In genomic region chr2:27583019-27583418, GRCm38 (mm10) we compare ENCODE assay signal across 22 mouse cellular contexts.
DNase-seq lines count a peak whose midpoint lies in the region; ATAC-seq and TF ChIP-seq lines count a peak whose summit lies in the region.
"Had no signal": no experiment of that assay in that cellular context is flagged by ENCODE, and none has a peak within 500 bp of the region (broad histone marks: within the 10 kb centered on the region; RNA-seq: fewer than 3 reads in every experiment).

No protein-coding gene starts in this region.

- H3K9ac ChIP-seq in forebrain, postnatal 0 days: no peak overlapping the region
- H3K9ac ChIP-seq in forebrain, embryonic 11.5 days (ENCODE audit: low read length): no peak overlapping the region
- H3K9ac ChIP-seq: forebrain, embryonic 15.5 days; heart, embryonic 15.5 days had no signal

- no peak for TF ChIP-seq CTCF in forebrain, postnatal 0 days (IDR thresholded peaks at IDR 0.05; ENCODE audit: low read depth)
- TF ChIP-seq CTCF in brain, embryonic 14.5 days (IDR thresholded peaks at IDR 0.05; ENCODE audit: borderline replicate concordance, extremely low read depth, insufficient read depth, insufficient read length): no peak

- no peak overlapping the region for H3K27ac ChIP-seq in forebrain, postnatal 0 days (ENCODE audit: low read depth, low read length)
- no peak overlapping the region for H3K27ac ChIP-seq in forebrain, embryonic 11.5 days (ENCODE audit: low read depth, low read length)
- H3K27ac ChIP-seq: embryonic facial prominence, embryonic 10.5 days; forebrain, embryonic 10.5 days; forebrain, embryonic 15.5 days; heart, adult 2 months; heart, embryonic 15.5 days had no signal

- H3K27me3 ChIP-seq in forebrain, postnatal 0 days (ENCODE audit: insufficient read depth, low read length): no peaks in the 10 kb centered on the region
- H3K27me3 ChIP-seq in forebrain, embryonic 11.5 days (ENCODE audit: control insufficient read depth, insufficient read depth, low read length): peaks cover 4% of the 10 kb centered on the region; the same call in 1 of the 2 replicates
- H3K27me3 ChIP-seq: heart, embryonic 15.5 days; Patski had no signal

- WGBS in forebrain, postnatal 0 days: 74% methylated on average over 2 of the region's 2 CpGs
- 83% methylated on average over 2 of the region's 2 CpGs for WGBS in forebrain, embryonic 11.5 days

- H3K36me3 ChIP-seq in forebrain, postnatal 0 days (ENCODE audit: insufficient read depth): no peaks in the 10 kb centered on the region
- no peaks in the 10 kb centered on the region for H3K36me3 ChIP-seq in forebrain, embryonic 11.5 days (ENCODE audit: control insufficient read depth, insufficient read depth, low read length)
- H3K36me3 ChIP-seq: embryonic facial prominence, embryonic 10.5 days; forebrain, embryonic 10.5 days; forebrain, embryonic 15.5 days; heart, embryonic 15.5 days had no signal

- intact Hi-C loops in left cerebral cortex, postnatal 4 days (cut with DNase I): no loop called here
- intact Hi-C loops in left cerebral cortex, postnatal 14 days (cut with DNase I): no loop called here

- no peaks in the 10 kb centered on the region for H3K9me3 ChIP-seq in forebrain, postnatal 0 days (ENCODE audit: low read length)
- no peaks in the 10 kb centered on the region for H3K9me3 ChIP-seq in forebrain, embryonic 11.5 days (ENCODE audit: control insufficient read depth, low read length)
- H3K9me3 ChIP-seq: embryonic facial prominence, embryonic 10.5 days; forebrain, embryonic 10.5 days; forebrain, embryonic 15.5 days; heart, embryonic 15.5 days had no signal

- H3K4me3 ChIP-seq in forebrain, postnatal 0 days (ENCODE audit: low read depth, low read length): no peak overlapping the region
- H3K4me3 ChIP-seq in forebrain, embryonic 11.5 days (ENCODE audit: low read depth, low read length): no peak overlapping the region
- H3K4me3 ChIP-seq: embryonic facial prominence, embryonic 10.5 days; forebrain, embryonic 10.5 days; forebrain, embryonic 15.5 days; heart, adult 2 months; heart, embryonic 15.5 days had no signal

- no peaks in the 10 kb centered on the region for H3K4me1 ChIP-seq in forebrain, postnatal 0 days (ENCODE audit: insufficient read depth)
- no peaks in the 10 kb centered on the region for H3K4me1 ChIP-seq in forebrain, embryonic 11.5 days (replicated peaks; ENCODE audit: control insufficient read depth, insufficient read depth, low read length)
- H3K4me1 ChIP-seq: forebrain, embryonic 15.5 days; heart, embryonic 15.5 days had no signal

- no peak for TF ChIP-seq POLR2A in brain, embryonic 14.5 days (IDR thresholded peaks at IDR 0.05; ENCODE audit: borderline replicate concordance, extremely low read depth, insufficient read depth, insufficient read length, poor library complexity, severe bottlenecking)

- no peak overlapping the region for H3K4me2 ChIP-seq in forebrain, postnatal 0 days (ENCODE audit: low read depth)
- H3K4me2 ChIP-seq in forebrain, embryonic 11.5 days (ENCODE audit: low read depth, low read length, severe bottlenecking): no peak overlapping the region
- H3K4me2 ChIP-seq: forebrain, embryonic 15.5 days; heart, embryonic 11.5 days; heart, embryonic 15.5 days had no signal

- ATAC-seq in forebrain, postnatal 0 days: no peak
- ATAC-seq in forebrain, embryonic 11.5 days (replicated peaks; ENCODE audit: low FRiP score): no peak
- ATAC-seq: activated CD4-positive, CD25-positive, alpha-beta regulatory T cell, adult 4 months; forebrain, embryonic 15.5 days; intestine, embryonic 16.5 days; Patski had no signal

- peak; percentile 24 for DNase-seq in forebrain, postnatal 0 days
- no peak for DNase-seq in forebrain, embryonic 11.5 days (ENCODE audit: low spot score)
- DNase-seq in left cerebral cortex, postnatal 4 days: peak; percentile 79
- DNase-seq in left cerebral cortex, postnatal 14 days (ENCODE audit: low spot score in 2 of 2): no peak
- peak; percentile 53 for DNase-seq in lung, postnatal 36 days
- no peak for DNase-seq in lung, postnatal 14 days
- DNase-seq in brain, embryonic 14.5 days (ENCODE audit: low read depth): peak; percentile 34
- DNase-seq in urinary bladder, adult 2 months (ENCODE audit: low spot score): no peak
- DNase-seq: adrenal gland, adult 2 months; adrenal gland, postnatal 25 days; cerebellum, adult 9-10 months; gastrocnemius, postnatal 14 days; heart, adult 2 months; heart, postnatal 14 days had no signal

Comparison
In these comparisons a context has a peak if more than half of its experiments do, and no peak if none do; other contexts are left out.
1. DNase-seq: peak in forebrain, postnatal 0 days (single experiment), left cerebral cortex, postnatal 4 days (single experiment), lung, postnatal 36 days (single experiment) and brain, embryonic 14.5 days (single experiment); none in forebrain, embryonic 11.5 days (single experiment), left cerebral cortex, postnatal 14 days (0 of 2), lung, postnatal 14 days (single experiment) and urinary bladder, adult 2 months (single experiment).